18 mouse cellular contexts compared by ENCODE assay signal in the genomic region with DNA sequence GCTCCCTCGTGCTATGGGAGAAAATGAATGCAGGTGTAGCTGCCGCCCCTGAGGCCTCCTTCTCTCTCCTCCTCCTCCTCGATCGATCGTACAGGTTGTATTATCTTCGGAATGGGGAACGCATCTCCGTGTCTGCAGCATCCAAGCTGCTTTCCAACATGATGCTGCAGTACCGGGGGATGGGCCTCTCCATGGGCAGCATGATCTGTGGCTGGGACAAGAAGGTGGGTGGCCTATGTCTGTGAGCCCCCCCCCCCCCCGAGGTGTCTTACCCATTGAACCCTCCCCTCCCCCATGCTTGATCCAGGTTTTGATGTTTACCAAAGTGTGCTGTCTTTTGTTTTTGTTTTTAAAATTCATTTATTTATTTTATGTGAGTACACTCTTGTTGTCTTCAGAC. TPM values are rescaled to one million over a fixed set of nuclear protein-coding genes. Genes with fewer than 3 reads are reported as not detected.
"Had no signal": no experiment of that assay in that cellular context is flagged by ENCODE, and none has a peak within 500 bp of the region (broad histone marks: within the 10 kb centered on the region; RNA-seq: fewer than 3 reads in every experiment).

No protein-coding gene starts in this region.

- H3K27ac ChIP-seq: liver, embryonic 12.5 days; liver, embryonic 14.5 days; lung, embryonic 15.5 days; midbrain, embryonic 10.5 days; midbrain, embryonic 12.5 days; neural tube, embryonic 13.5 days; neural tube, embryonic 15.5 days had no signal

- H3K9me3 ChIP-seq: liver, embryonic 12.5 days; lung, embryonic 15.5 days; midbrain, embryonic 10.5 days; midbrain, embryonic 12.5 days; neural tube, embryonic 13.5 days; neural tube, embryonic 15.5 days had no signal

- DNase-seq: lung, adult 18-20 months; lung, postnatal 14 days; lung, postnatal 4 days; midbrain, embryonic 14.5 days; retina, postnatal 1 day; right cerebral cortex, adult 18-20 months; right cerebral cortex, postnatal 25 days; right cerebral cortex, postnatal 4 days; spleen, adult 18-20 months had no signal

- H3K36me3 ChIP-seq: liver, embryonic 12.5 days; lung, embryonic 15.5 days; midbrain, embryonic 10.5 days; midbrain, embryonic 12.5 days; neural tube, embryonic 13.5 days; neural tube, embryonic 15.5 days had no signal

- H3K4me3 ChIP-seq: liver, embryonic 12.5 days; lung, embryonic 15.5 days; midbrain, embryonic 10.5 days; midbrain, embryonic 12.5 days; myocyte; neural tube, embryonic 13.5 days; neural tube, embryonic 15.5 days had no signal

RNA-seq across cellular contexts. Expression of a gene that starts 38.7 kb away (rescaled TPM):
- polyA plus RNA-seq: midbrain, embryonic 10.5 days; midbrain, embryonic 12.5 days; midbrain, embryonic 14.5 days; myocyte; neural tube, embryonic 11.5 days; neural tube, embryonic 13.5 days had no signal
